Mouse (Mus musculus): Measurements from ENCODE around the gene Adamts18. TPM values are rescaled to one million over a fixed set of nuclear protein-coding genes. Genes with fewer than 3 reads are reported as not detected.

The Adamts18 gene
- polyA plus RNA-seq, 1 experiment from 2014 or later = not detected

DNA sequence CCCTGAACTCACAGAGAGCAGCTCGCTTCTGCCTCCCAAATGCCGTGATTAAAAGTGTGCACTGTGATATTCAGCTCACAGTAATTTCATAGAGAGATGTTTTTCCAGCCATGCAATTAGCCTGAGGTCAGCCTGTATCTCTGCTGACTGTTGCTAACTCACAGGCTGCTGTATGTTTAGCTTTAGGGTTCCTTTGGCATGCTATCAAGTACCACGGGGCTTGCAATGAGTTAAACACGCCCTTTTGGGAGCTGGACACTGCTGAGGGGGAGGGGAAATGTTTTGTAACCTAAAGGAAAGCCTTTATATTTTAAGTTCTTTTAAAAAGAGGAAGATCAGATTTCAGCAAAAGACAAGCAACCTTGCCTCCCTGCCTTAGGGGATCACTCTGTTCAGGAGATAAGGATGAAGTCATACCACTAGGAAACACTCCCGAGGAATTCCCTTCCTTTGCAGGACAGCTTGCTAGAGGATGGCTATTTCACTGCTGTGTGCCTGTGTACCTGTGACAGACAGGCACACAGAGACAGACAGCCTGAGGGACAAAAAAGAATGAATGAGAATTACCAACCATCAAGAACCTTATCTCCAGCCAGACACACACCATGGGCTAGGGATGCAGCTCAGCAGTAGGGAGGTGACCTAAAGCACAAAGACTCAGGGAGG, 124.5 kb downstream of the Adamts18 start:
- H3K27ac ChIP-seq (ENCODE audit: low read depth) = no peak overlapping the region
- no peak overlapping the region for H3K4me2 ChIP-seq (ENCODE audit: low read depth, low read length)
- TF ChIP-seq CTCF (IDR thresholded peaks at IDR 0.05; ENCODE audit: low read depth) = no peak
- TF ChIP-seq EP300 (IDR thresholded peaks at IDR 0.05; ENCODE audit: low read depth) = no peak
- no peak overlapping the region for H3K4me3 ChIP-seq (ENCODE audit: low read depth, low read length)
- no peak overlapping the region for H3K9ac ChIP-seq (replicated peaks)
- 35% methylated on average over 5 of the region's 5 CpGs for WGBS (ENCODE audit: insufficient replicate concordance)
- no peaks in the 10 kb centered on the region for H3K27me3 ChIP-seq (ENCODE audit: insufficient read depth, low read length)
- H3K4me1 ChIP-seq (ENCODE audit: insufficient read depth) = no peaks in the 10 kb centered on the region
- no peaks in the 10 kb centered on the region for H3K36me3 ChIP-seq (replicated peaks; ENCODE audit: insufficient read depth, low read length)
- DNase-seq = no peak
- H3K9me3 ChIP-seq (ENCODE audit: low read length) = no peaks in the 10 kb centered on the region
- ATAC-seq = no peak

DNA sequence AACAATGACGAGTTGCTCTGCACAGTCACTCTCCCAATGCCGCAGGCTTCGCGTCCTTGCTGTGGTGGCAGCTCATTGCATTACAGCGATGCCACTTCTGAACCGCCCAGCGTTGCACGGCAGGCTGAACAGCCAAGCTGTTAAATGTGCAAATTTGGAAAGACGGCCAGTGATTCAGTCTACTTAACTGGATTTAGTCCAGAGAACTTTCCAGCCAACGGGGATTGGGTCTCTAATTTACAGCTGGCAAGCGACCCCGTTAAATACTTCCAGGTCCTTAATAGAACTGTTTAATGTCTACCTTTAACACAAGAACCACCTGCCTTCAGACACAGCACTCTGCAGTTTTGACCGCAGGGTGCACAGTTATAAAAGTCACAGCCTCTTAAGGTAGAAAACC, 127.1 kb downstream of the Adamts18 start:
- no peaks in the 10 kb centered on the region for H3K27me3 ChIP-seq (ENCODE audit: insufficient read depth, low read length)
- H3K36me3 ChIP-seq (replicated peaks; ENCODE audit: insufficient read depth, low read length) = no peaks in the 10 kb centered on the region
- no peaks in the 10 kb centered on the region for H3K4me1 ChIP-seq (ENCODE audit: insufficient read depth)
- H3K4me3 ChIP-seq (ENCODE audit: low read depth, low read length) = no peak overlapping the region
- no peak overlapping the region for H3K9ac ChIP-seq (replicated peaks)
- H3K27ac ChIP-seq (ENCODE audit: low read depth) = no peak overlapping the region
- DNase-seq (no peak), ATAC-seq (no peak)
- WGBS (ENCODE audit: insufficient replicate concordance) = 87% methylated on average over 13 of the region's 13 CpGs
- no peaks in the 10 kb centered on the region for H3K9me3 ChIP-seq (ENCODE audit: low read length)
- no peak for TF ChIP-seq CTCF (IDR thresholded peaks at IDR 0.05; ENCODE audit: low read depth)
- TF ChIP-seq EP300 (IDR thresholded peaks at IDR 0.05; ENCODE audit: low read depth) = no peak
- no peak overlapping the region for H3K4me2 ChIP-seq (ENCODE audit: low read depth, low read length)

DNA sequence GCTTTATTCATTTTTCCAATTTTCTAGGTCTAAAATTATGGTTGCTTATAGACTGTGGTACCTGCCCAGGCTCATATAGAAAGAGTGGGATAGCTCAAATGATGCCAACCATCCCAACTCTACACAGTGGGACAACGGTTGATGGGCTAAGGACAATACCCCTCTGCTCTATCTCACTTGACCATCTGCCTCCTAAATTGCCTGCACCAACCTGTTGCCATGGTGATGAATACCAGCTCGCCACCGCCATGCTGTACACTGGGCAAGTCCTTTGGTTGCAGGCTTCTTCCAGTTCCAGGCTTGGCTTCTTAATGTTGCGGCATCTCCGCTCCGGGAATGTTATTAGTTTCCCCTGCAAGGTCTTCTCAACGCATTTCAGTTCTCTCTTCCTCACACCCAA, 143.6 kb downstream of the Adamts18 start:
- Histone ChIP-seq H3K4me1 (ENCODE audit: insufficient read depth) (no peaks in the 10 kb centered on the region), H3K36me3 (replicated peaks; ENCODE audit: insufficient read depth, low read length) (no peaks in the 10 kb centered on the region), H3K9ac (replicated peaks) (no peak overlapping the region), H3K9me3 (ENCODE audit: low read length) (no peaks in the 10 kb centered on the region), H3K4me2 (ENCODE audit: low read depth, low read length) (no peak overlapping the region), H3K4me3 (ENCODE audit: low read depth, low read length) (no peak overlapping the region), H3K27me3 (ENCODE audit: insufficient read depth, low read length) (no peaks in the 10 kb centered on the region), H3K27ac (ENCODE audit: low read depth) (no peak overlapping the region)
- DNase-seq = no peak
- no peak for ATAC-seq
- no peak for TF ChIP-seq EP300 (IDR thresholded peaks at IDR 0.05; ENCODE audit: low read depth)
- TF ChIP-seq CTCF (IDR thresholded peaks at IDR 0.05; ENCODE audit: low read depth) = no peak
- 66% methylated on average over 7 of the region's 7 CpGs for WGBS (ENCODE audit: insufficient replicate concordance)

DNA sequence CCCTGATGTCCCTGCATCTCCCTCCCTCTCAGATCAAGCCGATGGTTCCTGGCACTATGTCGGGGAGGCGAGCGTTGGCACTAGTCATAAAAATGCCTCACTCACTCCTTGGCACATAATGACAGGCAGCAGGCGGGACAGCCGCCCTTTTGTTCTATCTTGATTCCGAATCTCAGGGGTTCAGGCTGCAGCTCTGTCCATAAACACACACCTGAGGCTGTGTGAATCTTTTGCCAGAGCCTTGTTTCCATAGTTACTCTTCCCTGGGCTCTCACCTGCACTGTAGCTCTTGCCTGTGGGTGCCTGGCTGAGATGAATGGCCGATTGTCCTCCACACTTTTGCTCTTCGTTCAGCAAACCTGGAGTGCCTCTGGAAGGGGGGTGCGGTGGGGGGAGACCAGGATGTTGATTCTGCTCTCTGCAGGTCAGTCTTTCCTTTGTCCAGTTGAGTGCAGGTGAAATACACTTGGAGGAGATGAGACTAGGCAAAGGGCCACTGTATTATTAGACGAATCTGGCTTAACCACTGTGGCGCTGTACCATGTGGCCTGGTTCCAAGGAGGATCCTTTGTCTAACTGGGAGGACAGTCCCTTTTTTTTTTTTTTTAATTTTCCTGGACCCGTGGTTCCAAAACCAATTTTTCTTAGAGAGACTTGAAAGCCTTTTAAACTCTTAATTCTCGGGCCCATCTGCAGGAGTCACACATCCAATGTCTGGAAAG, 156.8 kb downstream of the Adamts18 start:
- H3K36me3 ChIP-seq (replicated peaks; ENCODE audit: insufficient read depth, low read length) = no peaks in the 10 kb centered on the region
- H3K27me3 ChIP-seq (ENCODE audit: insufficient read depth, low read length) = no peaks in the 10 kb centered on the region
- DNase-seq (no peak), ATAC-seq (no peak)
- no peaks in the 10 kb centered on the region for H3K4me1 ChIP-seq (ENCODE audit: insufficient read depth)
- no peaks in the 10 kb centered on the region for H3K9me3 ChIP-seq (ENCODE audit: low read length)
- WGBS (ENCODE audit: insufficient replicate concordance) = 76% methylated on average over 14 of the region's 14 CpGs
- TF ChIP-seq EP300 (IDR thresholded peaks at IDR 0.05; ENCODE audit: low read depth) = no peak
- TF ChIP-seq CTCF (IDR thresholded peaks at IDR 0.05; ENCODE audit: low read depth) = no peak
- H3K4me2 ChIP-seq (ENCODE audit: low read depth, low read length) = no peak overlapping the region
- no peak overlapping the region for H3K9ac ChIP-seq (replicated peaks)
- H3K4me3 ChIP-seq (ENCODE audit: low read depth, low read length) = no peak overlapping the region
- H3K27ac ChIP-seq (ENCODE audit: low read depth) = no peak overlapping the region

DNA sequence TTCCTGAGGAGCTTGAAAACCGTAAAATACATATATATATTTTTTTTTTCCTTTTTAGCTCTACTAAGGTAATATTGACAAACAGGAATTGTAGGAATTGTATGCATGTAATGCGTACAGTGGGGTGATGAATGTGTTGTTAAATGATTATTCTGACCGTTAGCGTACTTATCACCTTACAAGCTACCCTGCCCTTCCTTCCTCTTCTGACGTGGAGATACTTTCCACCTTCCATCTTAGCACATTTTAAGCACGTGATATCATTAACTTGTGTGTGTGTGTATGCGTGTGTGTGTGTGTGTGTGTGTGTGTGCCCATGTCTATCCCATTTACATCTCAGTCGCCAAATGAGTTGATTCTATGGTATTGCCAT, 160.0 kb downstream of the Adamts18 start:
- no peak for TF ChIP-seq EP300 (IDR thresholded peaks at IDR 0.05; ENCODE audit: low read depth)
- no peak for TF ChIP-seq CTCF (IDR thresholded peaks at IDR 0.05; ENCODE audit: low read depth)
- Histone ChIP-seq H3K36me3 (replicated peaks; ENCODE audit: insufficient read depth, low read length) (no peaks in the 10 kb centered on the region), H3K9me3 (ENCODE audit: low read length) (no peaks in the 10 kb centered on the region), H3K27ac (ENCODE audit: low read depth) (no peak overlapping the region), H3K27me3 (ENCODE audit: insufficient read depth, low read length) (no peaks in the 10 kb centered on the region), H3K4me1 (ENCODE audit: insufficient read depth) (no peaks in the 10 kb centered on the region), H3K9ac (replicated peaks) (no peak overlapping the region), H3K4me2 (ENCODE audit: low read depth, low read length) (no peak overlapping the region), H3K4me3 (ENCODE audit: low read depth, low read length) (no peak overlapping the region)
- ATAC-seq (no peak), DNase-seq (no peak)
- WGBS (ENCODE audit: insufficient replicate concordance) = 55% methylated on average over 8 of the region's 8 CpGs

DNA sequence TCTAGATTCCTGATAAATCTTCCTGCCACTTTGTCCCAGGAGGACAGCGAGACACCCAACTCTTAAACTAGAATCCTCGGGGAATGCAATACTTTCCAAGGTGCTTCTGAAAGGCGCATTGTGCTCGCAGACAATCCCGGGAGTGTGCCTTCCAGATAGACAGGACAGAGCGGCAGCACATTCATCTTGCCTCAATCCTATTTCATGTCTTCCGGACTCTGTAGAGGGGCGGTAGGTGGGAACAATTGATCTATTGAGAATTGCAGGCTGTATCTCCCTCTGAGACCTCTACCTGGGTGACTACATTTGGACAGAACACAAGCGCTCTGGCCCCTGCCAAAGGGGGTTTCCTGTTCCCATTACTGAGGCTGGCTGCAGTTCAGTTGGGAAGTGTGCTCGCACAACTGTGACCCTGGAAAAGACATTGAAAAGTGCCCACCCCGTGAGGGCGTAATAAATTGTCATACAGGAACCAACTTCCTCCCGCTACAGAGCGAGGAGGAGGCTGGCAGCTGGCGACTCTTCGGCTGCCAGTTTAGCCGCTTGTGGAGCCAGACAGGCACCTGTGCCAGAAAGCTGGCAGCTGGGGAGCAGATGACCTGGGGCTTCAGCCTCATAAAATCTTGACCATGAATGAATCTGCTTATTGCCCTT, 160.5 kb downstream of the Adamts18 start:
- WGBS (ENCODE audit: insufficient replicate concordance) = 53% methylated on average over 17 of the region's 17 CpGs
- Histone ChIP-seq H3K36me3 (replicated peaks; ENCODE audit: insufficient read depth, low read length) (no peaks in the 10 kb centered on the region), H3K27ac (ENCODE audit: low read depth) (no peak overlapping the region), H3K4me2 (ENCODE audit: low read depth, low read length) (no peak overlapping the region), H3K27me3 (ENCODE audit: insufficient read depth, low read length) (no peaks in the 10 kb centered on the region), H3K9me3 (ENCODE audit: low read length) (no peaks in the 10 kb centered on the region), H3K9ac (replicated peaks) (no peak overlapping the region), H3K4me1 (ENCODE audit: insufficient read depth) (no peaks in the 10 kb centered on the region), H3K4me3 (ENCODE audit: low read depth, low read length) (no peak overlapping the region)
- TF ChIP-seq CTCF (IDR thresholded peaks at IDR 0.05; ENCODE audit: low read depth) (no peak), EP300 (IDR thresholded peaks at IDR 0.05; ENCODE audit: low read depth) (no peak)
- ATAC-seq (no peak), DNase-seq (no peak)
